Mouse (Mus musculus) midbrain, embryonic 12.5 days (tissue): ENCODE results near the gene Nsf. TPM values are rescaled to one million over a fixed set of nuclear protein-coding genes. Genes with fewer than 3 reads are reported as not detected.

Experiments
- ATAC-seq: fragments of 200-750 bp; cut with Nextera tagmentation; 2 replicates; pipeline ENCODE4 v1.8.0; 2017; ENCODE audit warnings: low read depth, moderate TSS enrichment, moderate library complexity; ENCODE audit not compliant: low FRiP score
- H3K27ac ChIP-seq: fragments of 300-500 bp; sonication (generic); replicated peaks from 2 replicates; pipeline ENCODE4 v1.5.1; 2016; ENCODE audit warnings: mild to moderate bottlenecking
- H3K27me3 ChIP-seq: fragments of 300-500 bp; sonication (generic); 2 replicates; pipeline ENCODE4 v1.6.1; 2016; ENCODE audit warnings: mild to moderate bottlenecking
- H3K36me3 ChIP-seq: fragments of 300-500 bp; sonication (generic); 2 replicates; pipeline ENCODE4 v1.6.1; 2016
- H3K4me1 ChIP-seq: fragments of 300-500 bp; sonication (generic); 2 replicates; pipeline ENCODE4 v1.6.1; 2016
- H3K4me2 ChIP-seq: fragments of 300-500 bp; sonication (generic); replicated peaks from 2 replicates; pipeline ENCODE4 v1.6.1; 2016; ENCODE audit warnings: mild to moderate bottlenecking, moderate library complexity
- H3K4me3 ChIP-seq: fragments of 300-500 bp; sonication (generic); 2 replicates; pipeline ENCODE4 v1.5.1; 2016; ENCODE audit warnings: mild to moderate bottlenecking
- H3K9ac ChIP-seq: fragments of 300-500 bp; sonication (generic); replicated peaks from 2 replicates; pipeline ENCODE4 v1.6.1; 2016; ENCODE audit warnings: mild to moderate bottlenecking, moderate library complexity
- H3K9me3 ChIP-seq: fragments of 300-500 bp; sonication (generic); 2 replicates; pipeline ENCODE4 v1.6.1; 2016; ENCODE audit warnings: mild to moderate bottlenecking
- WGBS: fragments of 180-500 bp; shearing (Covaris S2); methylation state at CpG from one replicate; pipeline ENCODE4 v1.1.7; 2016; 5-methylcytosine and 5-hydroxymethylcytosine counted together
- polyA plus RNA-seq: library from polyadenylated mRNA; unstranded; fragments of >200 nt; fragmentation: Nextera tagmentation; extraction: Ambion mirVana; gene quantifications from 2 replicates; pipeline ENCODE4 v1.2.1, GENCODE M21; 2016

Gene Nsf
- polyA plus RNA-seq, 1 experiment from 2014 or later, result 80.0 TPM

GRCm38 (mm10) chr11:103789951-103790350 is 163.9 kb downstream of the Nsf start:
- Histone ChIP-seq H3K4me3 (no peak overlapping the region), H3K9ac (no peak overlapping the region), H3K27me3 (peaks cover 19% of the 10 kb centered on the region), H3K4me2 (no peak overlapping the region), H3K27ac (no peak overlapping the region), H3K4me1 (0 out of 2 replicates have a peak, but pooled peaks cover under 1% of the 10 kb centered on the region), H3K9me3 (no peaks in the 10 kb centered on the region), H3K36me3 (no peaks in the 10 kb centered on the region)
- no peak for ATAC-seq
- WGBS, result 84% methylated on average over 5 of the region's 5 CpGs

- Histone ChIP-seq H3K27me3 (peaks cover 26% of the 10 kb centered on the region), H3K4me2 (no peak overlapping the region), H3K36me3 (no peaks in the 10 kb centered on the region), H3K27ac (no peak overlapping the region), H3K4me1 (peaks cover 16% of the 10 kb centered on the region; the same call in 1 of the 2 replicates), H3K9ac (no peak overlapping the region), H3K4me3 (no peak overlapping the region), H3K9me3 (no peaks in the 10 kb centered on the region)
- no peak for ATAC-seq
- WGBS, result 71% methylated on average over 9 of the region's 9 CpGs
Observed at GRCm38 (mm10) chr11:103780152-103780551, 173.7 kb downstream of the Nsf start.

- Histone ChIP-seq H3K27me3 (peaks cover 86% of the 10 kb centered on the region), H3K36me3 (no peaks in the 10 kb centered on the region), H3K9ac (peak overlapping the region; percentile 67), H3K4me2 (peak overlapping the region; percentile 83), H3K4me1 (peaks cover 58% of the 10 kb centered on the region), H3K4me3 (peak overlapping the region; percentile 54), H3K27ac (peak overlapping the region; percentile 65), H3K9me3 (no peaks in the 10 kb centered on the region)
- 1% methylated on average over 19 of the region's 19 CpGs for WGBS
- peak; percentile 28; the same call in 1 of the 2 replicates for ATAC-seq
Observed at GRCm38 (mm10) chr11:103774228-103774530, 179.7 kb downstream of the Nsf start.

GRCm38 (mm10) chr11:103773387-103774227 is 180.2 kb downstream of the Nsf start, which contains the start of gene Wnt3:
Gene Wnt3, plus strand, starts transcription at chr11:103774150.
- H3K9me3 ChIP-seq, result no peaks in the 10 kb centered on the region
- peak; percentile 82 for ATAC-seq
- H3K36me3 ChIP-seq, result no peaks in the 10 kb centered on the region
- peak within 1 kb of the TSS; percentile 54 for H3K4me3 ChIP-seq
- WGBS, result under 1% methylated on average over 60 of the region's 60 CpGs
- H3K9ac ChIP-seq, result peak within 1 kb of the TSS; percentile 67
- H3K4me1 ChIP-seq, result peaks cover 58% of the 10 kb centered on the region
- H3K27ac ChIP-seq, result peak within 1 kb of the TSS; percentile 65
- peak within 1 kb of the TSS; percentile 83 for H3K4me2 ChIP-seq
- peaks cover 92% of the 10 kb centered on the region for H3K27me3 ChIP-seq

GRCm38 (mm10) chr11:103772505-103773386 is 181.1 kb downstream of the Nsf start:
- H3K27ac ChIP-seq, result peak overlapping the region; percentile 65; the same call in 1 of the 2 replicates
- H3K9me3 ChIP-seq, result no peaks in the 10 kb centered on the region
- H3K4me3 ChIP-seq, result peak overlapping the region; percentile 54
- peak overlapping the region; percentile 83 for H3K4me2 ChIP-seq
- WGBS, result 0% methylated on average over 22 of the region's 23 CpGs
- H3K36me3 ChIP-seq, result no peaks in the 10 kb centered on the region
- peaks cover 53% of the 10 kb centered on the region for H3K4me1 ChIP-seq
- peaks cover 97% of the 10 kb centered on the region for H3K27me3 ChIP-seq
- H3K9ac ChIP-seq, result peak overlapping the region; percentile 58
- ATAC-seq, result no peak

Other genes with a start within 250 kb of the Nsf start
- 0.72 and 0.84 TPM in 2 replicates for gene Wnt9b, start 204.2 kb downstream of the Nsf start, polyA plus RNA-seq
- gene Wnt3, start 179.9 kb downstream of the Nsf start, polyA plus RNA-seq, result 16.4 and 21.3 TPM in 2 replicates
- gene Arf2, start 12.7 kb upstream of the Nsf start, polyA plus RNA-seq, result 152 and 156 TPM in 2 replicates
- 0.51 and 0.65 TPM in 2 replicates for gene Crhr1, start 178.8 kb upstream of the Nsf start, polyA plus RNA-seq
- gene Sppl2c, start 232.3 kb upstream of the Nsf start, polyA plus RNA-seq, result not detected in 2 replicates